Mouse (Mus musculus) gastrocnemius, postnatal 36 days (tissue): ENCODE data around the gene Amotl2. TPM values are rescaled to one million over a fixed set of nuclear protein-coding genes. Genes with fewer than 3 reads are reported as not detected.
A peak's percentile ranks its signal among the peaks of the same experiment; 100 is the strongest.

Experiments used
- DNase-seq, 2 experiments: peaks; one replicate each; pipeline ENCODE4 v3.0.0; 2022
- intact Hi-C: fragments of 180-260 bp; cut with DNase I; formaldehyde crosslinking; loops from one replicate; pipeline ENCODE4 v1.15.1; 2025
- total RNA-seq, 2 experiments: library from RNA; stranded (reverse); gene quantifications; 2 replicates each; pipeline ENCODE4 v1.2.3; 2021

The Amotl2 gene
- total RNA-seq, 2 experiments from 2014 or later: 12.0 to 20.5 TPM

DNA sequence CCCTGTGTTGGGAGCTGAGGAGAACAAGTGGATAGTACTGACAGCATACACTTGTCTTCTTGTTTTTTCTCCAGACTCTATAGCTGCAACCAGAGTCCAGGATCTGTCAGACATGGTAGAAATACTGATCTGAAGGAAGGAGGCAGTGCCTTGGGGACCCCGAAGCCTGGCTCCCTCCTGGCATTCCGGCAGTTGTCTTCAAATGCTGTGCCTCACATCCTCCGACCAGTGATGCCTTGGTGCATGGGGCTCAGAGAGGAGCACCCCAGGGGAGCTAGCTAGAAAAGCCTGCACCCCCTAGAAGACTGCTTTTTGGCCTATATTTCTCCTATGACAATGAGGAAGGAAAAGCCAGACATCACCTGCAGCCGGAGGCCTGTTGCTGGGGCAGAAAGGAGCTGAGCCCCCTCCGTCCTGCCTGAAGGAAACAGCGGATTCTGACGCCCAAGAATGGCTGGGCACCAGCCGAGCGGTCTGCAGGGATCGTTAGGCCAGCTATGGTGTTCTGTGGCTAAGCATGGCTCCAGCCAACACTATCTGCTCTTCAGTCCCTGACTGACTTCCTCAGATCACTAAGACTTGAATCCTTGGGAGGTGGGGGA, 15.2 kb downstream of the Amotl2 start:
- intact Hi-C loops: no loop called here
- DNase-seq: no peak

DNA sequence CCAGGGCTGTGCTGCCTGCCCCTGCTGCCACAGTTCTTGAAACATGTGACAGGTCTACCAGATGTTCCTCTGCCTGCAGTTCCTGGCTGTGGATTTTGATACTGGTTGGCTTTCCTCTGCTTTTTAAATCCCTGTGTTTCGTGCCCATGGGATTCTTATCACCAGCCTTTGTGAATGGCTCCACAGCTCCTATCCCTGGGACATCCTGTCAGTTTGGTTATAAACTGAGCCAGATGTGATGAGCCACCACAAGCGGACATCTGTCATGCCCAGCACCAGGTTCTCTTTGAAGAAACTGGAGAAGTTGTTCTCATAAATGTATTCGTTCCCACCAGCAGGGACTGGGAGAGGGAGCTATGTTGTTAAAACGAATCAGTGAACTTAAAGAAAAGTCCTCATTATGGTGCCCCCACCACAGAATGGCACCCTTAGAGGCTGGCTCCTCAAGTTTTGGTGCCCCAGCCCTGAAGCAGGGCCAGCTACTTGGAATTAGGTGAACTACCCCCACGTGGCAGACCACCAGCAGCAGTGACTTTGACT, 15.9 kb downstream of the Amotl2 start:
- no peak for DNase-seq
- intact Hi-C loops: no loop called here

DNA sequence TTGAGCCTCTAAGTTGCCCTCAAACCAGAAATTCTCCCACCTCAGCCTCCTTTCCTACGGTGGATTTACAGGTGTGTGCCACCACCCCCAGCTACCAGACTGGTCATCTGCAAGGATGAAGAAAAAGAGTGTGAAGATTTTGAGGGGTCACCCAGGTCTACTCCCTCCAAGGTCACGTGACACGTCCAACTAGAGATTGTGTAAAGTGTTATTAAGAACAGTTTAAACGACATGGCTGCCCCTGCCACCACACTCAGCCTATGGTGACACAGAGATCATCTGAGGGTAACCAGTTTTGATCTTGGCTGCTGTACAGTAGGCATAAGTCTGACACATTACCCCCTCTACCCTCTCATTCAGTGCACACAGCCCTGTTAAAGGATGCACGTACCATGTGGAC, 17.0 kb downstream of the Amotl2 start:
- intact Hi-C loops: no loop called here
- DNase-seq: no peak

DNA sequence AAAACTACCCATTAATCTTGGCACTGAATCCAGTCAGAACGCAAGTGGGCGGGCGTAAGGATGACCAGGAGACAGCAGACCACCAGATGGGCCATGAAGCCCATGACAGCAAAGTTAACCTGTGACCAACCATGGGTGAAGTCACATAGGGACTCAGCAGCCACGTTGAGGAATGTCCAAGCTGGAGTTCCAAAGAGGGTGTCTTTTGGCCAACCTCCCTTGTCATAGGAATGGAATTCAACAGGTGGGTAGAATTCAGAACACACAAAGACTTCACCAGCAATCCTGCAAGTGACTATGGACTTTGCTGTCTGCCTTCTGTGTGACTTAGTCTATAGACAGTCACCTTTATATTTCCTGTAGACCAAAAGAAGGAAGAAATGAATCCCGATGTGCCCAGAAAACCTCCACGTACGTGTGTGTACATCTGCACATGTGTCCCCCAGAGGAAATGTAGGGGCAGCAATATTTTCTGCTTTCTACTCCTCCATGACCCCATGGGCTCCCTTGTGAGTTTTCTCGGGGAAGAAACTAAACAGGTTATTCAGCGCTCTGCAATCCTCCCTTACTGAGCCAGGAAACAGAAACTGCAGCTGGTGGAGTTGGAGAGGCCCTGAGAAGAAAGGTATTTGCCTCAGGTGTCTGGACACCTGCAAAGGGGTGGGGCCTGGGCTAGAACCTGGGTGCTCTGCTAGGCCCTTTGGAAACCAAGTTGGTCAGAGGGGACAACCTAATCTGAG, 17.7 kb downstream of the Amotl2 start:
- DNase-seq: no peak
- intact Hi-C loops: no loop called here

DNA sequence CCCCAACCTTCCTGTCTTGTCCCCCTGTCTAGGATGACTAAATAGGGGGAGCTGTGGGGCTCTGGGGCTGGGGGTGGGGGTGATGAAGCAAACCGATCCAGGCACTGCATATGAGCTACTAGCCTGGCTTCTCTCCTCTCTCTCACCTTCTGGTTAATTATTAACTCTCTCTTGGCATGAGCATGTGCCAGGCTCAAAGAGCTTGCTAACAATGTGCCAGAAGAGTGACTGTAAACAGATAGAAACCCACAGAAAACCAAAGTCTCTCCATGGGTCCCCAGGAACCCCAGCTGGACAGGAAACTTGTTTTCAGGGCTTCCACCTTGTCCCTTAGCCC, 18.2 kb downstream of the Amotl2 start:
- DNase-seq: no peak
- intact Hi-C loops: no loop called here

DNA sequence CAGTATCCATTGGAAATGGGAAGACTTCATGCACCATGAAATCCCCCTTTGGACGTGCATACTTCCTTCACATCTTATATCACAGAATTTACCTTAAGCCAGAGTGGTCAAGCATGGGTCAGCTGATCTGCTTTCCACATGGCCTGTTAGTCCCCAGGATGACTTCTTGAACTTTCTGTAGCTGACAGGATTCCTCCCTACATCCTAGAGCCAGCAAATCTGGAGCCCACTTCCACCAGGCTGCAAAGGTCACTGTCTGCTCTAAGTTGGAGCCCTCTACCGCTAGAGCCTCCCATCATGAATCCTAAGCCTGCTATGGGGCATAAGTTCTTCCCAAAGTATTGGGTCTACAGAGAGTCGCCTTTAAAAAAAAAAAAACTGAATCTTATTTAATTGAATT, 18.8 kb downstream of the Amotl2 start:
- DNase-seq: no peak
- intact Hi-C loops: no loop called here

DNA sequence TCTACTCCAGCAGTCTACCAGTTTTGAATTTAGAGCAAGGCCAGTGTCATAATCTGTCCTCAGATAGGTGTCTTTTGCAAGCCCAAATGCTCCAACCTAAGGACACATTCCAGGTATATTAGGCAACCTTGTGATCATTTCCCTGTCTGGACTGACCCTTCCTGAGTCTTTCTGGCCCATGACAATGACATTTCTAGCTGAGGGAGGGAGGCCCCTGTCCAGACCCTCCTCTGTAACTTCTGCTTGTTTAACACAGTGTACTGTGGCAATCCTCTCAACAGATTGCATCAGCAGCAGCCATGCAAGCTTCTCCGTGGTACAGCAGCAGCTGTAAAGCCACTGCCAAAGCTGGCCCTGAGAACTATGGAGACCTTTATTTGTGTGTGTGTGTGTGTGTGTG, 19.5 kb downstream of the Amotl2 start:
- DNase-seq: no peak
- intact Hi-C loops: no loop called here

DNA sequence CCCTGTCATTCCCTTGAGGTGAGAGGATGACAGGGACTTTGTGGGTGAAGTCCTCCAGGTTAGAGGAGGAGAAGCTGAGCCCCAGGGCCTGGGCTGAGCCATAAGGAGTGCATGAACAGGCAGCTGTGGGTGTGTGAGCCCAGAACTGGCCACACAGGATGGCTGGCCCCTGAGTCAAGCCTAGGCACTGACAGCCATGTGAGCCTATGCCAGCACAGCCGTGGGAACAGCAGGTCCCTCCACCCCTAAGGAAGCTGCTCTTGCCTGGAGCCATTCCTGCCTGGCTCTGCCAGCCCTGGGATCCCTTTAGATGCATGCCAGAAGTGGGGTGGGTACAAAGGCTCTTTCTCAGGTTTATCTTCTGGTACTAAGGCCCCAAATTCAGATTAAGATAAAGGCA, 20.9 kb downstream of the Amotl2 start:
- DNase-seq: no peak
- intact Hi-C loops: no loop called here

DNA sequence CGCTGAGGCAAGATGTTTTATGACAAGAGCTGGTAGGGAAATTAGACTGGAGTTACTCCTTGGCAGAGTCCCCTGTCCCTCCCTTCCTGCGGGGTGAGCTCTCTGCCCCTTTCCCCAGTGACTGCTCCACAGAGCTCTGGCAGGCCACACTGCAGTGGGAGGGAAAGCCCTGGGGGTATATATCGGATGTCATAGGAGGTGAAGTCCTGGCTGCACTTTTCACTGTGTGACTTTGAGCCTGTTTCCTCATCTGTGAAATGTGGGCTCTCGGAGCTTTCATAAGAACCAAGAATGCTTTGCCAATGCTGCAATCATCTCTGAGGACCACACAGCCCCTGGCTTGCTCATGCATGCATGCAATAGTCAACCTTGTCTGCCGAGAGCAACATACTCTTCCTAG, 30.3 kb downstream of the Amotl2 start:
- DNase-seq: peak in 1 of 2 experiments; percentile 55
- intact Hi-C loops: no loop called here

DNA sequence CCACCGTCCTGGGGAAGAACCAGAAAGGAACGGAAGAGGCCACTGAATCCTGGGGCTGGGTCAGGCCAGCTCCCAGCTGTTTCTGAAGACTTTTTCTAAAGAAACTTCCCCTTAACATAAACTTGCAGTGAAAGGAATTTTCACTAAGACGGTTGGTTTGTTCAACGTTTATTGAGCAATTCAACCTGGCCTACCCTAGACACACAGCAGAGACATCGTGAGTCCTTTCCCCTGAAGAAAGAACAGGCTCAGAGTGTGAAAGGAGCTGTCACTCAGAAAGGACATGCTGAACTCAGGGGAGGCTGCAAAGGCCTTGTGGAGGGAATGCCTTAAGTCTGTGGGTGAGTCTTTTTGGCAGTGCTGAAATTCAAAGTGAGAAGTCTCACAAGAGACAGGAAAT, 31.4 kb downstream of the Amotl2 start:
- intact Hi-C loops: no loop called here
- DNase-seq: no peak

DNA sequence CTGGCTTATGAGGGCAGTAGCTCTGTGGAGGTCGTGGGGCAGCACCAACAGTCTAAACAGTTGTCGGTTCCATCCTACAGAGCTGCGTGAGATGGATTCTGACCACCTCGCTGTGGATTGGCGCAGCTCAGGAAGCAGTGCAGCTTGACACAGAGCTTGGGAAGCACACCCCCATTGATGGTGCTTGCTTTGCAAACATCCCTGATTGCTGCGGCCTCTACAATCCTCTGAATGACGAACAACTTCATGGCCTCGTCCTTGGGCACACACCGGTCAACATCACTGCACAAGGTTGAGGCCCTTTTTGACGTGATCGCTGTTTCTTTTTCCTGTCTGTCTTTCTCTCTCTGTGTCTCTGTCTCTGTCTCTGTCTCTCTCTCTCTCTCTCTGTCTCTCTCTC, 32.7 kb downstream of the Amotl2 start:
- no peak for DNase-seq
- intact Hi-C loops: no loop called here

DNA sequence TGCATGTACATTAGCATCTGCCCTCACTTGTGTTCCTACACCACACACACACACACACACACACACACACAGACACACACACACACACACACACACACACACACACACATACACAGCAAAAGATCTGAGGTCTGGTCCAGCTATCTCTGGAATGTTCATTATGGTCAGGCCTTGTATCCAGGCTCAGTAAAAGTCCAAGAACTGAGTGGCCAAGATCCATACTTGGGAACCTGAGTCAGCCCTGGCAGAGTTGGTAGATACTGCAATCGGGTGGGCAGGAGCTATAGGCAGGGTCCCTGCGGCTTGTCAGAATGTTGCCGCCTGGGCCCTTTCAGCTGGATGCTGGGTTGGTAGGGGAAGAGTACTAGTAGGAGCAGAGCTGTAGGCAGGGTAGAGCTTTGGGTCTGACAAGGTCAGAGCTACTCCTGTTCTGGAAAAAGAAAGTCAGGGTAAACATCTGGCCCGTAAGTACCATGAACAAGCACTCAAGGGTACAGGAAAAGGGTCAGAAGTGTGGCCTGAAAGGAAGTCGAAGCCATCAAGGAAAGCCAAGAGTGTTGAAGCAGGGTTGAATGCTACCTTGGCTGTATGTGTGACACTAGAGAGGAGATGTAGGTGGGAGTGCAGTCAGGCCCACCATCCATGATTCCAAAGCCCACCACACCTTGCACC, 35.3 kb downstream of the Amotl2 start:
- intact Hi-C loops: no loop called here
- DNase-seq: no peak

DNA sequence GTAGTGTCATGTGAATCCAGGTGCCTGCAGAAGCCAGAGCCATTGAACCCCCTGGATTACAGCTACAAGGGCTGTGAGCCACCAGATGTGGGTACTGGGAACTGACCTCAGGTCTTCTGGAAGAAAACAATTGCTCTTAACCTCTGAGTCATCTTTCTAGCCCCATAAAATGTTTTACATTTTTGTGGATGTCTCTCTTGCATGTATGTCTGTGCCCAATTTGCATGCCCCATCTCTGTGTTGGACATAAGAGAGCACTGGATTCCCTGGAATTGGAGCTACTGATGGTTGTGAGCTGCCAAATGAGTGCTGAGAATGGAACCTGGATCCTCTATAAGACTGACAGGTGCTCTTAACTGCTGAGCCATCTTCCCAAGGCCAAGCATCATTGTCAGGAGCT, 36.8 kb downstream of the Amotl2 start:
- DNase-seq: no peak
- intact Hi-C loops: no loop called here

DNA sequence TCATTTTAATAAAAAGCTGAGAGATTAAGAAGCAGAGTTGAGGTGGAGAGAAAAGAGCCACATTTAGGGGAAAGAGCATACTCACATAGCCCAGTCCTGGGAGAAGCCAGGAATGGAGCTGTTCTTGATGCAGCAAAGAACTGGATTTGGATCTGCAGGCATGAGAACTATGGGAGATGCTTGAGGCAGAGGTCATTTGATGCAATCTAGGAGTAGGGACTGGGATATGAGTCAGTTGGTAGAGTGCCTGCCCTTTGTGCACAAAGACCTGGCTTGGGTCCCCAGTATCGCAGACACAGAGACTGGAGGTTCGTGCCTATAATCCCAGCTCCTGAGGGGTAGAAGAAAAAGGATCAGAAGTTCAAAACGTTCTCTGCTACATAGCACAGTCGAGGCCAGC, 38.7 kb downstream of the Amotl2 start:
- intact Hi-C loops: no loop called here
- peak in 1 of 2 experiments; percentile 30 for DNase-seq

DNA sequence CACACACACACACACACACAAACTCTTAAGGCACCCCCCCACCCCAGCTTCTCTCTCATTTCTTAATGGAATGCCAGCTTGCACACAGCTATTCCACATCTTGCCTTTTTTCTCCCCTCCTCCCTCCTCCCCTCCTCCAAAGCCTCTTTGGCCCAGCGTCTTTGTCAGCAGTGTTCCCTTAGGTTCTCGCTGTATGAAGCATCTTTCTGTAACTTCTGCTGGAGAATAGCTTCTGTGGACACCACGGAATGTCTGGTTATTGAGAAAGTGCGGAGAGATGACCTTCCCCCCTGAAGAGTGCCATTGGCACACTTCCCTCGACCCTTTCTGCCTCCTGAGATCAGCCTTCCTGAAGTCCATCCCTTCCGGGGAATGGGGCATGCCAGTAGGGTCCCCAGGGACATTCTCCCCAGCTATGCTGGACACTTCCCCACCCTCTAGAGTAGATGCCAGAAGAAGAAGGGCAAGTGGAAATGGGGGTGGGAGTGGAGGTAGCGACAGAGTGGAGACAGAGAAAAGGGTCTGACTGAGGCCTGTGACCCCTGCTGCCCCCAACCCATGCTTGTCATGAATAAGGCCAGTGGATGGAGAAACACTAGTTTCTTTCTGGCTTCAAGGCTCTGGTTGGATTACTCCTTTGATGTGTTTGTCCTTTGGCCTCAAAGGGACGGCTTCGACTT, 39.3 kb downstream of the Amotl2 start:
- intact Hi-C loops: no loop called here
- DNase-seq: no peak

DNA sequence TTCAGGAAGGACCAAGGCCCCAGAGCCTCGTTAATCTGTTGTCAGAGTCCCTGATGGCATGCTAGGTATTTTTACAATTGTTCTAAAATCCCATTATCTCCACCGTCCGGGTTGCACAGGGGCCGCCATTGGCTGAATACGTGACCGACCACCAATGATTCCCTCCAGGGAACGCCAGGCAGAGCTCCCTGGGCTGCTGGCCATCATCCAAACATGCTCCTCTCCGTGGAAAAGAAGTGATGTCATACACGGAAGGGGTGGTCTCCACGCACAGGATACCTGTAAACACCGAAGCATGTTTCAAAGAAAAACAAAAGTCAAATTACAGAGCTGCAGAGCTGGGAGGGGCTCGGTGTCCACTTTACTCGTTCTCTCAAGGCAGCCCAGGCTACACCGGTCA, 39.9 kb downstream of the Amotl2 start:
- DNase-seq: no peak
- intact Hi-C loops: no loop called here

DNA sequence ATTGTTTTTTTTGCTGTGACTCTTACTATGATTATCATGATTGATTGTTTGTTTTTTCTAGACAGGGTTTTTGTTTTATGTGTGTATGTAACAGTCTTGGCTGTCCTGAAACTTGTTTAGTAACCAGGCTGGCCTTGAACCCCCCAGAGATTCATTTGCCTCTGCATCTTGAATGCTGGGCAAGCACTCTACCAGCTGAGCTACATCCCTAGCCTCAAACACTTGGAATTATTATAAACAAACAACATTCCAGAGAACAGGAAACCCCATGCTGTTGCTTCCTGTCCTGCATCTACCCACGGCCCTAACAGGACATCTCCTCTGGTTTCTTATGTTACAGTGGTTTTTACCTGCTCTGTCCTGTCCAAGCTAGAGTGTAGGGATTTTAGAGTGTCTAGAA, 42.4 kb downstream of the Amotl2 start:
- intact Hi-C loops: no loop called here

DNA sequence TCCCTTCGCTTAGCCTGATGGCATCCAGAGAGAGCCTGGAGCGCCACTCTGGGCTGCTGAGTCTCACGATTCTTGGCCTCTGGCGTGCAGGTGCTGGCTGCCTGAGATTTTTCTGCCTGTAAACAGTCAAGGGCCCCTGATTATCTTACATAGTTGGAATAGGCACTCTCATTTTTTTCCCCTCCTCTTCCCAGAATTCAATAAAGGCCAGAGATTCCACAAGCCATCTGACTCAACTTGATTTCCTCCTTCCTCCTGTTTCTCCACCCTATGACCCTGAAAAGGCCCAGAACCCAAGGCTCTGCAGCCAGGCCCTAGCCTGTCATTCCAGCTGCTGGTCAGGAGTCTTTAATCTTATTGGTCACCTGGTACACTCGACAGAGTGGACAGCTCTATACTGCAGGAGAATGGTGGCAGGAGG, 43.1 kb downstream of the Amotl2 start:
- intact Hi-C loops: no loop called here

More for the DNA sequence above, 42.4 kb downstream of the Amotl2 start:
- no peak for DNase-seq

DNA sequence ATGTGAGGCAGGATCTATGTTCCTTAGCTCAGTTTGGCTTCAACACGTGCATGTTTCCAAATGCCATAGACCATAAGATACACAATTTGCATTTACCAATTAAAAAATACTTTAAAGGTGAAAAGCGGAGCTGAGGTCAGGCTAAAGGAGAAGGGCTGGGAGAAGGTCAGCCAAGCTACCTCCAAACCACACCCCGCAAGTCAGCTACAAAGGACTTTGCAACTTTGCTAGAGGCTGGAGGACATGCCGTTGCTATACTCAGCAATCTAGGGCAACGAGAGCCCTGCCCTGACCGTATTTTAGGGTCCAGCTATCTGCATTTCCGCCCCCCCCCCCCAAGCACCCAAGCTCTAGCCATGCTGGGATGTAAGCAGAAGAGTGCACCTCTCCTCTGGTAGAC, 45.1 kb downstream of the Amotl2 start:
- intact Hi-C loops: no loop called here
- DNase-seq: no peak

More for the DNA sequence above, 43.1 kb downstream of the Amotl2 start:
- DNase-seq: no peak

DNA sequence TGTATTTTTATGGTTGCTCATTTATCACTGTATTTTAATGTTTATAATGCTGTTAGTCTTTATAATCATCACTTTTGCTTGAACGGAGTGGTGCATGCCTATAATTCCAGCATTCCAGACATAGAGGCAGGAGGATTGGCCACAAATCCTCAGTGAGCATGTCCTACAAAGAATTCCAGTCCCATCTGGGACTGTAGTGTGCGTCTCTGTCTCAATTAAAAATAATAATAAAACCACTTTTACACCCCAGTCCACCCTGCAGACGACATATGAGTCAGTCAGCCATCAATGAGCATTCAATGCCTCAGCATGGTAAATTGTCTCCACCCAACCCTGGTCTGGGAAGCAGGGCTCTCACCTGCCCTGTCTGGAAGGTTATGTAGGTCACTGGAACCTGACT, 46.4 kb downstream of the Amotl2 start:
- intact Hi-C loops: no loop called here
- DNase-seq: no peak

DNA sequence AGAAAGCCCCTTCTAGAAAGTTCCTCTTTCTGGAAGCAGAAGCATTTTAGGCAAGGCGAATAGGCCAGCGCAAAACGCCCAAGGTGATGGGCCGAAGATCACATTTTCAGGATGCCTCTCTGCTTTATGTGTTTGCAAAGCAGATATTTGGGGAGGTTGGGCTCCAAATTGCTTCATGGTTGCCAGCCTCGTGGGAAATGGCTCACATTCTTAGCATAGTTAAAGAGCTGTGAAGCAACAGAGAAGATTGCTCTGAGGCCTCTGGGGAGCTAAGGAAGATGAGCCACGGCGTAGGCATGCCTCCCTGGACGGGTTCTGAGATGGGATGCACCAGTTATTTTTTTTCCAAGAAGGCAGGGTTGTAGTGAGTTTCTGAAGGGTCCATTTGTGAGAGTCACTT, 47.0 kb downstream of the Amotl2 start:
- peak in 1 of 2 experiments; percentile 40 for DNase-seq

More for the DNA sequence above, 47.0 kb downstream of the Amotl2 start:
- intact Hi-C loops: no loop called here
